Mouse (Mus musculus) urinary bladder, adult 2 months (tissue): ENCODE data around the gene Rere. TPM values are rescaled to one million over a fixed set of nuclear protein-coding genes. Genes with fewer than 3 reads are reported as not detected.

Experiments
- DNase-seq: peaks from one replicate; pipeline ENCODE4 v3.0.0; 2022; ENCODE audit warnings: low spot score
- polyA plus RNA-seq: library from polyadenylated mRNA; depleted of rRNA; stranded (reverse); fragments of >200 nt; gene quantifications from 2 replicates; pipeline ENCODE4 v1.2.3, GENCODE M21; 2012; rRNA removed

The Rere gene
- polyA plus RNA-seq, 1 experiment = 30.0 TPM

DNA sequence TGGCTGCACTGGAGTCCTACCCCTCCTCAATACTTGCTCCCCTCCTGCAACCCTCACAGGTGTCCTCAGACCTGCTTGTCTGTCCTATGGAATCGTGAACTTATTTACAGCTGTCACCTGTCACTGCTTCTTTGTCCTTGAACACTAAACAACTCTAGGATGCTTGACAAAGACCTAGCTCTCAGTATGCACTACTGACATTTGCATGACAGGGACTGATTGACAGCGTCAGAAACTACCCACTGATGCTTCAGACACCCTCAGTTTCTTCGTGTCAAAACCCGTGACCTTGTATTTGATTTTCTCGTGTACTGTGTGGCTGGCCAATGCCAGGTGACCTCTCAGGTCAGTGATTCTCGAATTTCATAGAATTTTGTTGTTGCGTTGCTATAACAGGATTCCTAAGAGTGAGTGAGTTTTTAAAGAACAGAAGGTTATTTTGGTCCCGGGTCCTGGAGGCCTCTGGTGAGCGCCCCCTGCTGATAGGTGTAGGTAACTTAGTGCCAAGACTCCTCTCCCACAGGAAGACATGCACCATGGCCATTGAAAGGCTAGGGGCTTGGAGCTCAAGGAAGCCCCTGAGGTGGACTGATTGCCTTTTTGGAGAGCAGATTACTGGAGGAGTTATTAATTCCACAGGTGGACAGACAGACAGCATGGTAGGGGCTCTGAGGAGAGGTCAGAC is 378.6 kb downstream of the Rere start:
- no peak for DNase-seq

DNA sequence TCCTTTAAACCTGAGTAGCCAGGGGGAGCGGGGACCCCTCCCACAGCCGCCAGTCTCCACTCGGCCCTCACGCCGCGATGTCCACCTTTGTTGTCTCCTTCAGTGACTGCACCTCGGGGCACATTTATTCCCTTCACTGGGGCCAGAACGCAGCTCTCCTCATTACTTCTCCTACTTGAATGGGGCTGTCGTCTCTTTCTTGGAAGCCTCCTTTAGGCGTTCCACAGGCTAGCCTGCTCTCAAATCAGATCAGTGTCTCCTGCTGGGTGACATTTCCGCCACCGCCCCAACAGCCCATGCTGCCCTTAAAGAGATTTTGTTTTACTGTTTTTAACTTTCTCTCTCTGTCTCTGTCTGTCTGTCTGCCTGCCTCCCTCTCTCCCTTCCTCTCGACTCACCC is 380.4 kb downstream of the Rere start:
- no peak for DNase-seq

DNA sequence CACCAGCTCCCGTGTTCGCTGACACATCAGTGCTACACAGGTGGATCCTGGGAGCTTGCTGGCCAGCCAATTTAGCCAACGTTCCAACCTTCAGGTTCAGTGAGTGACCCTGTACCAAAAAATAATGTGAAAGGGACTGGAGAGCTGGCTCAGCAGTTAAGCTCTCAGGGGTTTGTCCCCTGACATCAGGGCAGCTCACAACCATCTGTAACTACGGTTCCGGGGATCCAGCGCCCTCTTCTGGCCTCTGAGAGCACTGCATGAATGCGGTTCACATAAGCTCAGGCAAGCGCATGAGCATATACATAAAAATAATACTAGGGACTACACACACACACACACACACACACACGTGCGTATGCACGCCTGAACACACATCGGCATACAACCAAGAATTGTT is 381.7 kb downstream of the Rere start:
- no peak for DNase-seq

DNA sequence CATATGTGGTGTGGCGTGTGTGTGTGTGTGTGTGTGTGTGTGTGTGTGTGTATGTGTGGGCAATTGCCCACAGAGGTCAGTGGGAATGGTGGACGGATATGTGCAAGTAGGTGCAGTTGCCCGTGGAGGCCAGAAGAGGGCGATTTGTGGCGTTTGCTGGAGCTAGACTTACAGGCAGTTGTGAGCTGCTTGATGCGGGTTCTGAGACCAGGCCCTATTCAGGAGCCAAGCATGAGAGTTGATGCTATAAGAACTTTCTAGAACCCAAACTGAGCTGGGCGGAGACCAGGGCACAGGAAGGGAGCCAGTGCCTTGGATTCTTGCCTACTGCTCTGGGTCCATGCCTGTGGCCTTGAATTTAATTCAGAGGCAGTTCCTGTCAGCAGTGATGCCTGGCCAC is 383.3 kb downstream of the Rere start:
- DNase-seq = no peak

DNA sequence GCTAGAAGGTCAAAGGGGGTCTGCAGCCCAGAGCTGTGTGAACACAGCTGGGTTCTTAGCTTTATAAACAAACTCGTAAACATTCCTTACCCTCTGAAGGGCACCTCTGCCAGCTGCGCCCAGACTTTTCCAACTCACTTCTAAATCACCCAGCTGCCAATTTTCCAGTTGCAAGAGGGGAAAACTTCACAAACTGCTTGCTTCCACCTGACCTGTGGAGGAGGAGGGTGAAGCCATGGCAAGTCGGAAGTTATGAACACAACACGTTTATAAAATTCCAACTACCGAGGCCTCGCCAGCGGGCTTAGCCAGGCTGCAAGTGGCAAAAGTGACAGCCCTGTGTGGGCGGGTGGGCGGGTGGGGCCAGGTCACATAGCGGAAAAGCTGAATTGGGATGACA is 384.4 kb downstream of the Rere start:
- DNase-seq = no peak

Other genes starting within 250 kb of the Rere start
- gene Gpr157, start 194.3 kb upstream of the Rere start, polyA plus RNA-seq = 1.7 and 2.0 TPM in 2 replicates
- gene Slc2a5, start 162.4 kb upstream of the Rere start, polyA plus RNA-seq = 0.18 and 0.28 TPM in 2 replicates
- gene Slc2a7, start 132.7 kb upstream of the Rere start, polyA plus RNA-seq = not detected in 2 replicates
- gene Car6, start 80.3 kb upstream of the Rere start, polyA plus RNA-seq = not detected in 2 replicates
- 340 and 364 TPM in 2 replicates for gene Eno1, start 44.9 kb upstream of the Rere start, polyA plus RNA-seq